In genomic region chrX:157818921-157819260, GRCm38 (mm10) we compare ENCODE assay signal across 15 mouse cellular contexts. TPM values are rescaled to one million over a fixed set of nuclear protein-coding genes. Genes with fewer than 3 reads are reported as not detected.
DNase-seq lines count a peak whose midpoint lies in the region; ATAC-seq lines count a peak whose summit lies in the region.
"Had no signal": no experiment of that assay in that cellular context is flagged by ENCODE, and none has a peak within 500 bp of the region (broad histone marks: within the 10 kb centered on the region; RNA-seq: fewer than 3 reads in every experiment).

No protein-coding gene starts in this region.

- H3K27me3 ChIP-seq in neural tube, embryonic 14.5 days (ENCODE audit: control insufficient read depth, insufficient read depth, low read length) = no peaks in the 10 kb centered on the region
- 0 out of 2 replicates have a peak, but pooled peaks cover 5% of the 10 kb centered on the region for H3K27me3 ChIP-seq in stomach, embryonic 16.5 days (ENCODE audit: control insufficient read depth, insufficient read depth, low read length)

- no peak overlapping the region for H3K27ac ChIP-seq in neural tube, embryonic 14.5 days (ENCODE audit: low read depth, low read length)
- H3K27ac ChIP-seq in stomach, embryonic 16.5 days (ENCODE audit: low read length) = no peak overlapping the region
- H3K27ac ChIP-seq: embryonic facial prominence, embryonic 15.5 days had no signal

- H3K36me3 ChIP-seq in neural tube, embryonic 14.5 days (ENCODE audit: control insufficient read depth, insufficient read depth, low read length) = no peaks in the 10 kb centered on the region
- no peaks in the 10 kb centered on the region for H3K36me3 ChIP-seq in stomach, embryonic 16.5 days (ENCODE audit: control insufficient read depth, insufficient read depth, low read length)
- H3K36me3 ChIP-seq: embryonic facial prominence, embryonic 15.5 days had no signal

- H3K4me2 ChIP-seq in neural tube, embryonic 14.5 days (ENCODE audit: low read depth, low read length) = no peak overlapping the region
- H3K4me2 ChIP-seq in stomach, embryonic 16.5 days (ENCODE audit: low read depth, low read length) = no peak overlapping the region

- DNase-seq in gastrocnemius, adult 18-20 months (ENCODE audit: low spot score) = peak; percentile 7
- no peak for DNase-seq in gastrocnemius, postnatal 36 days
- DNase-seq in neural tube, embryonic 10.5 days (ENCODE audit: extremely low spot score, low spot score) = no peak
- DNase-seq in cerebellum, postnatal 14 days = peak; percentile 57 to 64
- DNase-seq in embryo, embryonic 10 days (ENCODE audit: low spot score) = no peak
- no peak for DNase-seq in layer of hippocampus, adult 8-10 months (ENCODE audit: low spot score in 2 of 2)
- DNase-seq: liver, postnatal 0 days; lung, postnatal 36 days; thymus, postnatal 14 days had no signal

- peak; percentile 22; the same call in 1 of the 2 replicates for ATAC-seq in neural tube, embryonic 14.5 days (ENCODE audit: low read depth)
- ATAC-seq in stomach, embryonic 16.5 days (ENCODE audit: insufficient read depth, low FRiP score) = 0 out of 2 replicates have a peak, but pooled peaks have one; percentile 10
- ATAC-seq: intestine, postnatal 0 days; liver, postnatal 0 days had no signal

- H3K9me3 ChIP-seq in neural tube, embryonic 14.5 days (ENCODE audit: control insufficient read depth, low read length) = no peaks in the 10 kb centered on the region
- no peaks in the 10 kb centered on the region for H3K9me3 ChIP-seq in stomach, embryonic 16.5 days (replicated peaks; ENCODE audit: control insufficient read depth, low read length)
- H3K9me3 ChIP-seq: embryonic facial prominence, embryonic 15.5 days had no signal

- intact Hi-C loops in gastrocnemius, postnatal 36 days (cut with DNase I) = loop anchor here (10.0 kb wide), 1 partner anchor 64 kb away; no protein-coding TSS in a partner anchor

- 78% methylated on average over 13 of the region's 13 CpGs for WGBS in neural tube, embryonic 14.5 days
- WGBS in stomach, embryonic 16.5 days = 82% methylated on average over 13 of the region's 13 CpGs

- H3K9ac ChIP-seq in neural tube, embryonic 14.5 days (replicated peaks; ENCODE audit: low read depth, low read length) = no peak overlapping the region
- H3K9ac ChIP-seq in stomach, embryonic 16.5 days (ENCODE audit: low read length) = no peak overlapping the region
- H3K9ac ChIP-seq: embryonic facial prominence, embryonic 15.5 days; liver, postnatal 0 days had no signal

- no peak overlapping the region for H3K4me3 ChIP-seq in neural tube, embryonic 14.5 days (ENCODE audit: low read depth, low read length)
- no peak overlapping the region for H3K4me3 ChIP-seq in stomach, embryonic 16.5 days (replicated peaks; ENCODE audit: low read length)

- H3K4me1 ChIP-seq in neural tube, embryonic 14.5 days (ENCODE audit: control insufficient read depth, insufficient read depth, low read length) = no peaks in the 10 kb centered on the region; the same call in 1 of the 2 replicates
- H3K4me1 ChIP-seq in stomach, embryonic 16.5 days (ENCODE audit: control insufficient read depth, insufficient read depth, low read length) = no peaks in the 10 kb centered on the region

RNA-seq across cellular contexts. Expression of gene Klhl34, which starts 0.7 kb away (rescaled TPM):
- 10 to 100 TPM; 21.9 to 29.9 TPM for total RNA-seq in gastrocnemius, adult 18-20 months (2021)
- total RNA-seq in gastrocnemius, postnatal 36 days (2021) = 10 to 100 TPM; 14.2 to 26.3 TPM
- polyA plus RNA-seq in neural tube, embryonic 14.5 days (2014; fragmentation: Nextera tagmentation; extraction: Ambion mirVana) = 2.2 and 2.5 TPM in 2 replicates
- 0.19 and 0.46 TPM in 2 replicates for polyA plus RNA-seq in stomach, embryonic 16.5 days (2015; fragmentation: Nextera tagmentation; extraction: Ambion mirVana)
- total RNA-seq in layer of hippocampus, adult 8-10 months (2022) = under 1 TPM in 2 of 4 experiments, not detected in 2; 0.24 to 0.27 TPM
- total RNA-seq: granulocyte monocyte progenitor cell, adult 5-6 weeks; monocyte, adult 5-6 weeks had no signal
- polyA plus RNA-seq: liver, postnatal 0 days had no signal

Comparison
In these comparisons a context has a peak if more than half of its experiments do, and no peak if none do; other contexts are left out.
1. DNase-seq: peak in gastrocnemius, adult 18-20 months (single experiment) and cerebellum, postnatal 14 days (2 of 2); none in gastrocnemius, postnatal 36 days (0 of 2), neural tube, embryonic 10.5 days (single experiment), embryo, embryonic 10 days (single experiment) and layer of hippocampus, adult 8-10 months (0 of 2).
2. RNA of gene Klhl34, which starts 0.7 kb away (total RNA-seq): 21.9 to 29.9 TPM in gastrocnemius, adult 18-20 months and 14.2 to 26.3 TPM in gastrocnemius, postnatal 36 days; 0.24 to 0.27 TPM in layer of hippocampus, adult 8-10 months; every median in the first group is over 10 times any median in the second.